Mouse (Mus musculus) stomach, embryonic 14.5 days (tissue): ENCODE data around the gene Dner. TPM values are rescaled to one million over a fixed set of nuclear protein-coding genes. Genes with fewer than 3 reads are reported as not detected.

Experiments
- ATAC-seq: fragments of 200-750 bp; cut with Nextera tagmentation; 2 replicates; pipeline ENCODE4 v1.8.0; 2017; ENCODE audit warnings: low read depth, moderate TSS enrichment; ENCODE audit not compliant: insufficient number of reproducible peaks, insufficient read depth, low FRiP score
- H3K27ac ChIP-seq: fragments of 300-500 bp; sonication (generic); 2 replicates; pipeline ENCODE4 v1.5.1; 2014; ENCODE audit warnings: mild to moderate bottlenecking, low read length, moderate library complexity, mixed read lengths
- H3K27me3 ChIP-seq: fragments of 300-500 bp; sonication (generic); 2 replicates; pipeline ENCODE4 v1.6.1; 2014; ENCODE audit warnings: low read length, control low read depth, mixed read lengths; ENCODE audit not compliant: control insufficient read depth, insufficient read depth
- H3K36me3 ChIP-seq: fragments of 300-500 bp; sonication (generic); 2 replicates; pipeline ENCODE4 v1.6.1; 2014; ENCODE audit warnings: mild to moderate bottlenecking, control low read depth, low read length, moderate library complexity, mixed read lengths; ENCODE audit not compliant: control insufficient read depth, insufficient read depth
- H3K4me1 ChIP-seq: fragments of 300-500 bp; sonication (generic); 2 replicates; pipeline ENCODE4 v1.6.1; 2014; ENCODE audit warnings: low read length, control low read depth, mixed read lengths; ENCODE audit not compliant: control insufficient read depth, insufficient read depth
- H3K4me2 ChIP-seq: fragments of 300-500 bp; sonication (generic); replicated peaks from 2 replicates; pipeline ENCODE4 v1.6.1; 2014; ENCODE audit warnings: low read depth, low read length, control low read depth
- H3K4me3 ChIP-seq: fragments of 300-500 bp; sonication (generic); 2 replicates; pipeline ENCODE4 v1.5.1; 2014; ENCODE audit warnings: low read depth, low read length, control low read depth
- H3K9ac ChIP-seq: fragments of 300-500 bp; sonication (generic); replicated peaks from 2 replicates; pipeline ENCODE4 v1.6.1; 2014; ENCODE audit warnings: low read depth, mild to moderate bottlenecking, control low read depth, low read length, moderate library complexity, mixed read lengths
- H3K9me3 ChIP-seq: fragments of 300-500 bp; sonication (generic); 2 replicates; pipeline ENCODE4 v1.6.1; 2016; ENCODE audit warnings: low read depth, low read length, control low read depth; ENCODE audit not compliant: control insufficient read depth
- WGBS: fragments of 180-500 bp; shearing (Covaris S2); extraction: QIAGEN DNeasy Blood & Tissue Kit; methylation state at CpG from one replicate; pipeline ENCODE4 v1.1.7; 2014; 5-methylcytosine and 5-hydroxymethylcytosine counted together
- polyA plus RNA-seq: library from polyadenylated mRNA; unstranded; fragments of >200 nt; fragmentation: Nextera tagmentation; extraction: Ambion mirVana; gene quantifications from 2 replicates; pipeline ENCODE4 v1.2.1, GENCODE M21; 2014

Dner gene
- polyA plus RNA-seq, 1 experiment from 2014 or later, result 3.6 TPM

DNA sequence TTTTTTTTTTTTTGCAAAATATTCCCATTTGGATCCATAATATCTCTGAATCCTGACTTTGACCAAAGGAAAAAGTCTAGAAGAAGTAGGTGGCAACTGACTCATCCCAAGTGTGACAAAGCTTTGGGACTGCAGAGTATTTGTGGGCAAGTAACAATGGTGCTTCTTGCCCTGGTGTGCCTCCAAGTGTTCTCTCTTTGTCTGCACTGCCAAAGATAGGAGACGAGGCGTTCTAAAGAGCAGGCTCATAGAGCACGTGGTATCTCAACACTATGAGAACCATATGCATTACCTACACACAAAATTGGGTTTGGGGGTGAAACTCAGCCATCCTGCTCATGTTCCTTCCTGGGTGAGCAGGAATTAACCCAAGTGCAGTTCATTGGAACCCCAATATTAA, 221.7 kb downstream of the Dner start:
- Histone ChIP-seq H3K27ac (no peak overlapping the region), H3K27me3 (no peaks in the 10 kb centered on the region), H3K36me3 (no peaks in the 10 kb centered on the region), H3K4me1 (no peaks in the 10 kb centered on the region), H3K9me3 (no peaks in the 10 kb centered on the region), H3K9ac (no peak overlapping the region), H3K4me3 (no peak overlapping the region), H3K4me2 (no peak overlapping the region)
- 82% methylated on average over 3 of the region's 3 CpGs for WGBS
- no peak for ATAC-seq

DNA sequence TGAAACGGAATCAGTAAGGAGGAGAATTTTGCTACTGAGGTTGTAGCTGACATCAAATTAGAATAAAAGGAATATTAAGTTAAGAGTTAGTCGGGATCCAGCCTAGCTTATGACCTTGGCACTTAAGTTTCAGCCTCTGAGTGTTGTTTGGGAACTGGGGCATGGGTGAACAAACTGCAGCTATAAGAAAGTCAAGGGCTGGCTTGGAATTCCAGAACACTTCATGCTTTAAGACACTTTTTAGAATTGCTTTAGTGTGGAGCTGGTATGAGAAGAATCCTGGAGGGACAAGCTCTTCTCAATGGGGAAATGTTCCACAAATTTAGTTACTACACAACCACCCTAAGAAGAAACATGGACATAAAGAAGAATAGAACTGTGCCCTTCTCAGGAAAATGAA, 223.8 kb downstream of the Dner start:
- H3K27ac ChIP-seq, result no peak overlapping the region
- no peaks in the 10 kb centered on the region for H3K36me3 ChIP-seq
- no peak for ATAC-seq
- H3K4me1 ChIP-seq, result no peaks in the 10 kb centered on the region
- H3K4me2 ChIP-seq, result no peak overlapping the region
- no peak overlapping the region for H3K9ac ChIP-seq
- no peaks in the 10 kb centered on the region for H3K27me3 ChIP-seq
- H3K4me3 ChIP-seq, result no peak overlapping the region
- WGBS, result 78% methylated on average over 2 of the region's 2 CpGs
- no peaks in the 10 kb centered on the region for H3K9me3 ChIP-seq

DNA sequence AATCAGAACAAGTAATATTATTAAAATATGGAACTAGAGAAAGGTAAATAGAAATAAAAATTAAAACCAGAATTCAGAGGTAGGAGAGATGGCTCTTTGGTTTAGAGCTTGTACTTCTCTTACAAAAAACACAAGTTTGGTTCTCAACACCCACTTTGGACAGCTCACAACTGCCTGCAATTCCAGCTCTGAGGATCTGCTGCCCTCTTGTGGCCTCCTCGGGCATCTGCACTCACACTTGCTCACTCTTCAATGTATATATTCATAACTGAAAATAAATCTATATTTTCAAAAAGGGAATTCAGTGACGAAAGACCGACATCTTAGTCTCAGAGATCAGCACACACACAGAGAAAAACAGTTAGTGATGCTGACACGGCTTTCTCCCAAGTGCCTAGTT, 225.7 kb downstream of the Dner start:
- Histone ChIP-seq H3K4me2 (no peak overlapping the region), H3K4me3 (no peak overlapping the region), H3K27me3 (no peaks in the 10 kb centered on the region), H3K9ac (no peak overlapping the region), H3K9me3 (no peaks in the 10 kb centered on the region), H3K4me1 (no peaks in the 10 kb centered on the region), H3K27ac (no peak overlapping the region), H3K36me3 (no peaks in the 10 kb centered on the region)
- ATAC-seq, result no peak
- 71% methylated on average over 4 of the region's 4 CpGs for WGBS

DNA sequence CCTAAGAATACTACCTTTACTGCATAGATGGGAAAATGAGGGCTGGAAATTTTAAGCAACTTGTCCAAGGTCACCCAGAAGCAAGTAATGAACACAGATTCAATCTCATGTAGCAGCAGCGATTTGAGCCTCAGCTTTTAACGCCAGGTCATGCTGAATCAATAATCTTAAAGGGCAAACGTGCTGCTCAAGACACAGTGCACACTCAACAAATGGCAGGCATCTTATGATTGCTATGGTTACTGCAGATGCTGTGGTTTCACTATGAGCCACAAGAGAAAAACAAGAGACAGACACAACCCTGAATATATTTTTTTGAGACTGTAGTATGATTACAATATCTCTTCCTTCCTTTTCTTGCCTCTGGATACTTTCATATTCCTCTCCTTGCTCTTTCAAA, 228.4 kb downstream of the Dner start:
- Histone ChIP-seq H3K9ac (no peak overlapping the region), H3K36me3 (no peaks in the 10 kb centered on the region), H3K9me3 (no peaks in the 10 kb centered on the region), H3K4me1 (no peaks in the 10 kb centered on the region), H3K27me3 (no peaks in the 10 kb centered on the region), H3K27ac (no peak overlapping the region), H3K4me3 (no peak overlapping the region), H3K4me2 (no peak overlapping the region)
- WGBS, result 67% methylated on average over 3 of the region's 3 CpGs
- no peak for ATAC-seq

DNA sequence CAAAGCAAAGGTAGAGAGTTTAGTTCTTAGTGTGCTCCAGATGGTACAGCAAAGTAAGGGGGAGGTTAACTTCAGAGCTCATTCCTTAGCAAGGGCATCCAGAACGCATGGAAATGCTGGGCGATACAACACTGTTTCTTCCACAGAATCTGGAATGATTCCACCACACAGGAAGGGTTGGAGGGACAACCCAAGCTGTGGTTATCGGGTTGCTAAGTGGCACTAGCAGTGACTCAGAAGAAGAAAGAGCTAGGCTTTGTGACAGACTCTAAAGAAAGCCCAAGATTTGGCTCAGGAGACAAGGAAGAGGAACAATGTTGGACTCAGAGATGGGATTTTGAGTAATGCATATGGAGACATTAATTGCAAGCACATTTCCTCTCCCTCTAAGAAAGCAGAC, 231.3 kb downstream of the Dner start:
- Histone ChIP-seq H3K36me3 (no peaks in the 10 kb centered on the region), H3K27me3 (no peaks in the 10 kb centered on the region), H3K9me3 (no peaks in the 10 kb centered on the region), H3K9ac (no peak overlapping the region), H3K4me1 (no peaks in the 10 kb centered on the region), H3K27ac (no peak overlapping the region), H3K4me3 (no peak overlapping the region), H3K4me2 (no peak overlapping the region)
- WGBS, result 94% methylated on average over 3 of the region's 3 CpGs
- ATAC-seq, result no peak

DNA sequence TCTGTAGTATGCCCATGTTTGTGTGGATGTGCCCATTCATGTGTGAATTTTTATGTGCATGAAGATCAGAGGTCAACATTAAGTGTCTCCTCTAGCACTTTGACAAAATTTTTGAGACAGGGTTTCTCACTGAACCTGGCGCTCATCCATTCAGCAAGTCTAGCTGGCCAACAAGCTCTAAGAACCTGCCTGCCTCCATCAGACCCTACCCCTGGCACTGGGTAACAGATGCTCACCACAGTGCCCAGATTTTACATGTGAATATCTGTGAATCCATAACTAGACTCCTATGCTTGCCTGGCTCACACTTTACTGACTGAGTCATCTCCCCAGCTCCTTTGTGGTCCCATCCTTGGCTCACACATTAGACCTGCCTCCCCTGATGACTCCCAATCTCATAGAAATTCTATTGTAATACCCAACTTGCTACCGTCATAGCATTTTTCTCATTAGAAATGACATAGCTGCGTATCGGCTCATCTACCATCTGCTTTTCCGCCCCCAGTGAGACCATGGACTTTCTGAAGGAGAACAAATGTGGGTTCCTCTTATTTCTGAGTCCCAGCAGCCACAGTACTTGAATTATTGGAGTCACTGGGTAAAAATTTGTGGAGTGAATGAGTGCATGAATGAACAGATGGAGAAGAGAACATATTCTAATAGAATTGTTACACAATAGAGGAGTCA, 231.9 kb downstream of the Dner start:
- Histone ChIP-seq H3K4me3 (no peak overlapping the region), H3K9me3 (no peaks in the 10 kb centered on the region), H3K4me1 (no peaks in the 10 kb centered on the region), H3K27ac (no peak overlapping the region), H3K9ac (no peak overlapping the region), H3K27me3 (no peaks in the 10 kb centered on the region), H3K36me3 (no peaks in the 10 kb centered on the region), H3K4me2 (no peak overlapping the region)
- no peak for ATAC-seq
- 95% methylated on average over 5 of the region's 5 CpGs for WGBS

DNA sequence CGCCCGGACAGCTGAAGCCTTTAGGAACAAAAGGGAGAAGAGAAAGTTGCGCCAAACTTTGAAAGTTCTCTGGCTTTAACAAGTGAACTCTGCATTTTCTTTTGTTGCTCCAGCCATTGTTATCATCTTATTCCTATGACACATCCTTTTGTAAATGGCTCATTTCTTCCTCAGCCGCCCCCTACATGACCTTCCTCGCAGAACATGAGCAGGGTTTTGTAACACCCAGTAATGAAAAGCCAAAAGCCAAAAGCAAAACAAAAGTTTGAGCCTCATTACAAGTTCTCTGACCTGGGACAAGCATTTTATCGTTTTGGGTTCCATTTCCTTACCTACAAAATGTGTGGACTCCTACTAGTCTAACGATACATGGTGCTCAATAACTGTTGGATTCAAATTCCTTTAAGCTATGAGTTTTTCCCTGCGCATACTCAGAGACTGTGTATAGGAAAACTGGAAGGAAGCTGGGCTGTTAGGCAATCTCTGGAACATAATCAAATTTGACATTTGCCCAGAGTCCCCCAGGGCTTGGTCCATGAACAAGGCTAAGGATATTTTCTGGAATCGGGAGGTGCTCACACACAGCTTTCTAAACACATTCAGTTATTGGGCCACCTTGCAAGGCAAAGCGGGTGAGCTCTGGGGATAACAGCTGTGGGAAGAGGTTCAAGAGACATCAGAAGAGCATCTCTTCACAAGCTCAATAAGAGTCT, 246.3 kb downstream of the Dner start:
- no peak overlapping the region for H3K9ac ChIP-seq
- no peak overlapping the region for H3K27ac ChIP-seq
- WGBS, result 87% methylated on average over 10 of the region's 10 CpGs
- no peak overlapping the region for H3K4me2 ChIP-seq
- H3K9me3 ChIP-seq, result no peaks in the 10 kb centered on the region
- no peak for ATAC-seq
- no peaks in the 10 kb centered on the region for H3K36me3 ChIP-seq
- no peak overlapping the region for H3K4me3 ChIP-seq
- no peaks in the 10 kb centered on the region for H3K27me3 ChIP-seq
- H3K4me1 ChIP-seq, result no peaks in the 10 kb centered on the region

DNA sequence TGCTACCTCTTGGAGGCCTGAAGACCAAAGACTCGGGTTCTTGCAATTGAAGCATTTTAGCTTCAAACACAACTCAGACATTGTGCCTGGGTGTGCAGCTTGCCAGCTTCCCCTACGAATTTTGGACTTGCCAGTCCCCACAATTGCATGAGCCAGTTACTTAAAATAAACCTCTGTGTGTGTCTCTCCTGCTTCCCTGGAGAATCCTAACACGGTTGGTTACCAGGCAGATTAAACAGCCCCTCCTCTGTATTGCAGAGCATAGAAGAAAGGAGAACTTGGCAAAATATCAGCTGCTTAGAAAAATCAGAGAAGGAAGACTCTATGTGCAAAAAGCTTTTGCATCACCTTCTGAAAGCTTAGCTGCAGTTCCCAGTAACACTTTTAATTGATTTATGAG, 252.4 kb downstream of the Dner start:
- ATAC-seq, result no peak
- no peaks in the 10 kb centered on the region for H3K9me3 ChIP-seq
- H3K9ac ChIP-seq, result no peak overlapping the region
- H3K4me1 ChIP-seq, result no peaks in the 10 kb centered on the region
- H3K36me3 ChIP-seq, result no peaks in the 10 kb centered on the region
- H3K4me3 ChIP-seq, result no peak overlapping the region
- H3K27me3 ChIP-seq, result no peaks in the 10 kb centered on the region
- WGBS, result 60% methylated on average over 3 of the region's 3 CpGs
- no peak overlapping the region for H3K4me2 ChIP-seq
- no peak overlapping the region for H3K27ac ChIP-seq

DNA sequence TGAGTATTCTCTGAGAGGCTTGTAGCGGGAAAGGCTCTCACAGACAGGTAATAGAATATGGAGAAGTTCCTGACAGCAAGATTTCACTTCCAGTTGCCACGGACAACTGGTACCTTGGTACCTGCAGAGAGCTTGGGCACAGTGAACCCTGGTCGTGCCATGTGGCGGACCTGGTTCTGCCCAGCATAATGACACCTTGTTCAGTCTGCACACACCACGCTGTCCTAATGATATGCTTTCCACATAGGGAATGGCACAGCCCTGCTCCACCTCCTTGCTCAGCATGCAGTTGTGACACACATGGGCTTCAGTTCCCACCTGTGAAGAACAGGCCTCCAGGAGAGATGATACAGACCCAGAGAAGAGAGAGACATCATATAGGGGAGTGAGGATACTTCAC, 253.0 kb downstream of the Dner start:
- no peak overlapping the region for H3K9ac ChIP-seq
- H3K4me2 ChIP-seq, result no peak overlapping the region
- H3K27ac ChIP-seq, result no peak overlapping the region
- no peak for ATAC-seq
- no peaks in the 10 kb centered on the region for H3K9me3 ChIP-seq
- H3K4me1 ChIP-seq, result no peaks in the 10 kb centered on the region
- H3K36me3 ChIP-seq, result no peaks in the 10 kb centered on the region
- H3K4me3 ChIP-seq, result no peak overlapping the region
- 93% methylated on average over 5 of the region's 5 CpGs for WGBS
- no peaks in the 10 kb centered on the region for H3K27me3 ChIP-seq
